Mouse (Mus musculus) hindbrain, embryonic 13.5 days (tissue): ENCODE results near the gene Stpg3. TPM values are rescaled to one million over a fixed set of nuclear protein-coding genes. Genes with fewer than 3 reads are reported as not detected.
A peak's percentile ranks its signal among the peaks of the same experiment; 100 is the strongest.

Source experiments
- ATAC-seq: fragments of 200-750 bp; cut with Nextera tagmentation; 2 replicates; pipeline ENCODE4 v1.8.0; 2017; ENCODE audit warnings: moderate TSS enrichment; ENCODE audit not compliant: low FRiP score
- H3K27ac ChIP-seq: fragments of 300-500 bp; sonication (generic); 2 replicates; pipeline ENCODE4 v1.5.1; 2015; ENCODE audit warnings: inconsistent platforms, mild to moderate bottlenecking, moderate library complexity
- H3K27me3 ChIP-seq: fragments of 300-500 bp; sonication (generic); 2 replicates; pipeline ENCODE4 v1.6.1; 2015; ENCODE audit warnings: mild to moderate bottlenecking, inconsistent platforms
- H3K36me3 ChIP-seq: fragments of 300-500 bp; sonication (generic); 2 replicates; pipeline ENCODE4 v1.6.1; 2015; ENCODE audit warnings: mild to moderate bottlenecking, inconsistent platforms
- H3K4me1 ChIP-seq: fragments of 300-500 bp; sonication (generic); replicated peaks from 2 replicates; pipeline ENCODE4 v1.6.1; 2015; ENCODE audit warnings: inconsistent platforms
- H3K4me2 ChIP-seq: fragments of 300-500 bp; sonication (generic); 2 replicates; pipeline ENCODE4 v1.6.1; 2015; ENCODE audit warnings: inconsistent platforms, mild to moderate bottlenecking, moderate library complexity
- H3K4me3 ChIP-seq: fragments of 300-500 bp; sonication (generic); 2 replicates; pipeline ENCODE4 v1.5.1; 2015; ENCODE audit warnings: mild to moderate bottlenecking, inconsistent platforms
- H3K9ac ChIP-seq: fragments of 300-500 bp; sonication (generic); 2 replicates; pipeline ENCODE4 v1.6.1; 2015; ENCODE audit warnings: mild to moderate bottlenecking, inconsistent platforms
- H3K9me3 ChIP-seq: fragments of 300-500 bp; sonication (generic); 2 replicates; pipeline ENCODE4 v1.6.1; 2016; ENCODE audit warnings: inconsistent platforms
- WGBS: fragments of 180-500 bp; shearing (Covaris S2); methylation state at CpG from one replicate; pipeline ENCODE4 v1.1.7; 2015; 5-methylcytosine and 5-hydroxymethylcytosine counted together
- polyA plus RNA-seq: library from polyadenylated mRNA; unstranded; fragments of >200 nt; fragmentation: Nextera tagmentation; extraction: Ambion mirVana; gene quantifications from 2 replicates; pipeline ENCODE4 v1.2.1, GENCODE M21; 2015

Stpg3 gene
- polyA plus RNA-seq, 1 experiment from 2014 or later = not detected

DNA sequence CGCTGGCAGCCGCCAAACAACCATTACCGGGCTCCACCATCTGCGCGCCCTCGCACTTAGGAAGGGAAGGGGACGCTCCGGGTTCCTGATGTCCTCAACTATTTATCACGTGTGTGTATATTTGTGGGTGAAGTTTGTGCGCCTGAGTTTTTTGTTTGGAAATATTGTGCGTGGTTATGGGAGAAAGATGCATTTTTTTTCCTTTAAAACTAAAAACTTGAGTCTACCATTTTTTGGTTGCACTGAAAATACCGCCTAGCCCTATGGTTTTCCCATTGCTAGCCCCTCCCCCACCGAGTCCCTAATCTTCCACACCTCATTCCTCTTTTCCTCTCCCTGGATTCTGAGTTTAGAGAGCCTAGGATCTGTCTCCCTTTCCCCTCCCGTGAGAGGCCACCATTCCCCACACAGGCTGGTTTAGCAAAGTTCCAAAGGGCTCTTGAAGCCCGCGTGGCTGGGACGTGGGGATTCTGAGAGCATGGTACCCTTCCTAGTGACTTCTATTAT, 32.5 kb downstream of the Stpg3 start:
- Histone ChIP-seq H3K27ac (peak overlapping the region; percentile 90), H3K4me1 (peaks cover 82% of the 10 kb centered on the region), H3K9me3 (no peaks in the 10 kb centered on the region), H3K36me3 (no peaks in the 10 kb centered on the region), H3K9ac (peak overlapping the region; percentile 86), H3K4me3 (peak overlapping the region; percentile 78), H3K4me2 (peak overlapping the region; percentile 78), H3K27me3 (0 out of 2 replicates have a peak, but pooled peaks cover 5% of the 10 kb centered on the region)
- ATAC-seq = no peak
- under 1% methylated on average over 17 of the region's 17 CpGs for WGBS

DNA sequence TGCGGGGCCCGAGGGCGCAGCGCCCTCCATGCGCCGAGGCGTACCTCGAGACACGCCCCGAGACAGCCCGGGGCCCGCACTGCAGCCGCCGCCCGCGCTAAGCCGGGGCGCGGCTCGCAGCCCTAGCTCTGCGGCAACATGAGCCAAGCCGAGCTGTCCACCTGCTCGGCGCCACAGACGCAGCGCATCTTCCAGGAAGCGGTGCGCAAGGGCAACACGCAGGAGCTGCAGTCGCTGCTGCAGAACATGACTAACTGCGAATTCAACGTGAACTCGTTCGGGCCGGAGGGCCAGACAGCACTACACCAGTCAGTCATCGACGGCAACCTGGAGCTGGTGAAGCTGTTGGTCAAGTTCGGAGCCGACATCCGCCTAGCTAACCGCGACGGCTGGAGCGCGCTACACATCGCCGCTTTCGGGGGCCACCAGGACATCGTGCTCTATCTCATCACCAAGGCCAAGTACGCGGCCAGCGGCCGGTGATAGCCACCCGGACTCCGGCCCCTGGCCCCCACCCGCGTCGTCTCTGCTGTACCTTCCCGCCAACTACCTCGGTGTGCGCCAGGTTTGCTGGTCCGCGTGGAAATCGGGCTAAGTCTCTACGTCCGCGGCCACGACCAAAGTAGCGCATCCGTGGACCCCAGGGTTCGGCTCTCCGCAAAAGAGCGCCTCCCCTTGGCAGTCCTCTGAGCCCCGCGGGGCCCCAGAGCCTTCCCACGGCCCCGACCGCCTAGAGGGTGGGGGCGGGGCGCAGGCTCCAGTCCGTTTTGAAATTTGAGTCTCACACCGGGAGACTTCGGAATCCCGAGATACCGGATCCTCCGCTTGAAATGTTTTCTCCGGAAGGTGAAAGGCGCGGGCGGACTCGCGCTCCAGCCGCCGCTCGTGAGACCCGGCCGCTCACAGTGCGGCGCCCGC, 33.2 kb downstream of the Stpg3 start:
- Histone ChIP-seq H3K27me3 (0 out of 2 replicates have a peak, but pooled peaks cover 5% of the 10 kb centered on the region), H3K4me3 (peak overlapping the region; percentile 78), H3K4me2 (peak overlapping the region; percentile 78), H3K36me3 (no peaks in the 10 kb centered on the region), H3K9ac (peak overlapping the region; percentile 86), H3K9me3 (no peaks in the 10 kb centered on the region), H3K27ac (peak overlapping the region; percentile 90), H3K4me1 (peaks cover 84% of the 10 kb centered on the region)
- ATAC-seq = peak; percentile 41
- WGBS = under 1% methylated on average over 100 of the region's 100 CpGs

DNA sequence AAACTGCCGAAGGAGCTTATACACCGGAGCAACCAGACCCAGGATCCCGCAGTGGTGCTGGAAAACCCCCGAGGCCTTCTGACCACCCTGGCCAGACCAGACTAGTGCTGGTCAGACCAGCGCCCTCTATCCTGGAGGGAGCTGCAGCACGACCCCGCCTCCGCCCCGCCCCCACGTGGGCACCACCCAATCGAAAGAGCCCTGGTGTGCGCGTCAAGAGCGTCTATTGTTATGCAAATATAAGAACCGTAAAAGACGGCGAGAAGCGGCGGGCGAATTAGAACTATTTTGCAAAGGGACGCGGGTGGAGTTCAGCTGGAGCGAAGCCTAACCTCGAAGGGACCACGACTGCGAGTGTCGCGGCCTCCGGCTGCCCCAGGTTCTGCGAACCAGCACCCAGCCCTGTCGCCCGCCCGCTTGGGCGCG, 33.9 kb downstream of the Stpg3 start, which contains the start of gene Nrarp:
TSS of gene Nrarp (plus strand) at position 281 of the 426 bp plus-strand sequence.
- under 1% methylated on average over 35 of the region's 35 CpGs for WGBS
- Histone ChIP-seq H3K9me3 (no peaks in the 10 kb centered on the region), H3K9ac (peak within 1 kb of the TSS; percentile 86), H3K27ac (peak within 1 kb of the TSS; percentile 90), H3K36me3 (no peaks in the 10 kb centered on the region), H3K4me2 (peak within 1 kb of the TSS; percentile 78), H3K4me1 (peaks cover 84% of the 10 kb centered on the region), H3K4me3 (peak within 1 kb of the TSS; percentile 78), H3K27me3 (0 out of 2 replicates have a peak, but pooled peaks cover 5% of the 10 kb centered on the region)
- peak; percentile 91 for ATAC-seq

DNA sequence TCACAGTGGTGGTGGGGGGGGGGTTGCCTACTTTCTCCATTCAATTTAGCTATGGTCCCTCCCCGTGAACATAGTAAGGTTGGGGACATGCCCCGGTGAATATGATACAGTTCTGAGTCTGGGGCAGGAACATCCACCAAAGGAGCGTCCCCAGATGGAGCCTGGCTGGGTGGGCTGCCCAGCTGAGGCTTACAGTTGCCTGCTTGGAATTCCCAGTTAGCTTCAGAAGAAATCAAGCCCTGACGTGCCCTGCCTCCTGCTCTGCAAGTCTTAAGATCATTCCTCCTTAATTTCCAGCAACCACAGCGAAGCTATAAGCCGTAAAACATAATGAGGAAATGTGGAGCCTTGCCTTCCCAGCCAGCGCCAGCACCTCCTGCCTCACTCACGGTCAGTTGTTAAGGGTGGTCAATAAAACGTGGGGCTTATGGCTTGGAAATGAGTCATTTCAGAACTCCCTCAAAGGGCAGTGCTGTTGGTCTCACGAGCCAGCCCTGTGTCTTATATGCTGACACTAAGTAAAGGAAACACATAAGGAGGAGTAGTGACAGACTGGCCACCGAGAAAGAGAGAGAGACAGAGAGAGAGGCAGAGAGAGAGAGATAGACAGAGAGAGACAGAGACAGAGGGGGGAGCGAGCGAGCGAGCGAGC, 34.7 kb downstream of the Stpg3 start:
- WGBS = 26% methylated on average over 15 of the region's 15 CpGs
- no peaks in the 10 kb centered on the region for H3K9me3 ChIP-seq

DNA sequence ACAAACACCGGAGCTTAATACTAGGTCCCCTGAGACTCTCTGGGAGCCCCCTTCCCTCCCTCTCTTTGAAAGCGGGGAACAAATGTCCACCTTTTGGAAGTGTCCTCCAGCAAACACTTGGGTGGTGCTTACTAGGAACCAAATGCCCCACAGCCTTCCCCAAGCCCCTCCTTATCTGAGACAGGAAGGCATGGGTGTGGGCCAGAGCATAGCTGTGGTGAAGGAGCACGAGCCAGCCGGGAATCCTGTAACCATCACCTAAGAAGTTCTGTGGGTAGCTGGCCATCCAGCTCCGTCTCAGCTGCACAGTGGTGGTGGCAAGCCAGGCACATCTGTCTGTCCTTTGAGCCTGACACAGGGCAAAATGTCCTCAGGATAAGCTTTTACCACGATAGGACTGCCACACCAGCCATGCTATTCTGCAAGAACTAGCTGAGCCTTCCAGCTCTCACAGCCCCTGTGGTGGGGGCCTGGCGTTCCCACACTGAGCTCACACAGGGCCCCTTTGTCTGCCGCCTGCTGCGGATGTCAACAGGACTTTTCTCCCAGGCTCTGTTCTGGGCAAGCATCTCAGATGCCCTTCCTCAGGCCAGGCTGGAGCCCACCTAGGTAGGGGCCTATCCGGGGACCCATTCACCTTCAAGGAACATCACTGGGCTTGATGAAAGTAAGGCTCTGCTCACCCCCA, 36.0 kb downstream of the Stpg3 start:
- WGBS = 14% methylated on average over 10 of the region's 10 CpGs

More for the DNA sequence above, 34.7 kb downstream of the Stpg3 start:
- H3K4me3 ChIP-seq = peak overlapping the region; percentile 78
- H3K27me3 ChIP-seq = 0 out of 2 replicates have a peak, but pooled peaks cover 5% of the 10 kb centered on the region
- no peaks in the 10 kb centered on the region for H3K36me3 ChIP-seq
- peak overlapping the region; percentile 78 for H3K4me2 ChIP-seq
- H3K27ac ChIP-seq = peak overlapping the region; percentile 88
- peak overlapping the region; percentile 86 for H3K9ac ChIP-seq
- H3K4me1 ChIP-seq = peaks cover 84% of the 10 kb centered on the region
- no peak for ATAC-seq

DNA sequence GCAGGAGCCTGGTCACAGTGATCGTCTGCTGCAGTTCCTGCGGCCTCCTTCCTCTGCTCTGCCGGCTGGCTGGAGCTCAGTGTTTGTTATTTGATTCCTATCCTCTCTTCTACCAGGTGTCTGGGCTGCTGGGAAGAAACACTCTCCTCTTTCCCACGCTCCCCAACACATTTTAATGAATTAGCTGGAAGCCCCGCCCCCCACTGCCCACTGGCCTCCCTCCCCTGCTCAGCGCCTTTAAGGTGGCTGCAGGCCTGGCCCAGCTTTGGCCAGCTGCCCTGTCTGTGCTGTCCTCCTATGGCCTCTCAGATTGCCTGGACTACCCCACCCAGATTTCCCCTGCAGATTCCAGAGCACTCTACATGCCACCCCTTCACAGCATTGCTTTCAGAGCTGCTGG, 36.8 kb downstream of the Stpg3 start:
- H3K9me3 ChIP-seq = no peaks in the 10 kb centered on the region
- H3K27me3 ChIP-seq = 0 out of 2 replicates have a peak, but pooled peaks cover 5% of the 10 kb centered on the region
- H3K9ac ChIP-seq = peak overlapping the region; percentile 58
- 2% methylated on average over 5 of the region's 6 CpGs for WGBS
- H3K27ac ChIP-seq = peak overlapping the region; percentile 88
- peak overlapping the region; percentile 9; the same call in 1 of the 2 replicates for H3K4me3 ChIP-seq
- peak overlapping the region; percentile 31 for H3K4me2 ChIP-seq
- H3K36me3 ChIP-seq = no peaks in the 10 kb centered on the region
- ATAC-seq = peak; percentile 34; the same call in 1 of the 2 replicates
- peaks cover 70% of the 10 kb centered on the region for H3K4me1 ChIP-seq

More for the DNA sequence above, 36.0 kb downstream of the Stpg3 start:
- H3K27ac ChIP-seq = peak overlapping the region; percentile 88
- 0 out of 2 replicates have a peak, but pooled peaks cover 5% of the 10 kb centered on the region for H3K27me3 ChIP-seq
- no peak for ATAC-seq
- no peak overlapping the region for H3K4me3 ChIP-seq
- H3K4me2 ChIP-seq = peak overlapping the region; percentile 31
- H3K9ac ChIP-seq = peak overlapping the region; percentile 58; the same call in 1 of the 2 replicates
- H3K36me3 ChIP-seq = no peaks in the 10 kb centered on the region
- no peaks in the 10 kb centered on the region for H3K9me3 ChIP-seq
- H3K4me1 ChIP-seq = peaks cover 76% of the 10 kb centered on the region

DNA sequence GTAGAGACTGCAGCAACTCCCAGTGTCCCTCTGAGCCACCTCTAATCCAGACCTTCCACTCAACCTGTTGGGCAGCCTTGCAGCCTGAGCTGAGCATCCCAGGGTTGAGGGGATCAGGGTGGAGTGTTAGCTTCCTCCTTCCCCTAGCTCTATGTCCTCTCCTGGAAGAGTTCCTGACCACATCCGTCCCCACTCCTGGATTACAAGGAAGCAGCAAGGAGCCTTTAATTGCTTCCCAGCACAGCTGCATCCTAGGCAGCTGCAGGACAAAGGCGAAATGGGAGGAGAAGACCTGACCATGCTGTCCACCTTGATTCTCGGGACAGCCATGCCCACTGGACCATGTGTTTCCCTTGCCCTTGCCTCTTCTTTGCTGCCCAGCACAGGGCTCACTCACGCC, 37.4 kb downstream of the Stpg3 start:
- 39% methylated on average over 4 of the region's 4 CpGs for WGBS
- Histone ChIP-seq H3K27ac (peak overlapping the region; percentile 88), H3K4me1 (peaks cover 70% of the 10 kb centered on the region), H3K4me2 (peak overlapping the region; percentile 31), H3K4me3 (peak overlapping the region; percentile 9; the same call in 1 of the 2 replicates), H3K9me3 (no peaks in the 10 kb centered on the region), H3K27me3 (0 out of 2 replicates have a peak, but pooled peaks cover 5% of the 10 kb centered on the region), H3K36me3 (no peaks in the 10 kb centered on the region), H3K9ac (peak overlapping the region; percentile 58)
- ATAC-seq = no peak

DNA sequence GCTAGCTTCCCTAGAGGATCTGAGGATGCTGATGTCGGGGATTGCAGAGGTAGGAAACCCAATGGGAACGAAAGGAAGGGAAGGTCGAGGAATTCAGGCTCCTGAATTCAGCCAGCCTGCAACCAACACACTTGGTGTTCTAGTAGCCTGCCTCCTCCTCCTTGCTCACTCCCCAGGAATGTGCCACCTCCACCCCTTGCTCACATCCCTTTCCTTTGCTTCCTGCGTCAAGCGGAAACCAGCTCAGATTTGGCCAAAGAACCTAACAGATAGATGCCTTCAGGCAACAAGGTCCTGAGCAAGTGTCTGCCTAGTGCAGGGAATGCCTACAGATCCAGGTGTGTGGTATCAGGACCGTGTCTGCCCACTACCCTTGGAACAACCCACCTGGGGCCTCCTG, 37.9 kb downstream of the Stpg3 start:
- 0 out of 2 replicates have a peak, but pooled peaks cover 5% of the 10 kb centered on the region for H3K27me3 ChIP-seq
- H3K36me3 ChIP-seq = no peaks in the 10 kb centered on the region
- ATAC-seq = no peak
- H3K27ac ChIP-seq = peak overlapping the region; percentile 88
- H3K4me2 ChIP-seq = peak overlapping the region; percentile 31
- no peaks in the 10 kb centered on the region for H3K9me3 ChIP-seq
- WGBS = 69% methylated on average over 6 of the region's 6 CpGs
- H3K9ac ChIP-seq = peak overlapping the region; percentile 58
- peaks cover 67% of the 10 kb centered on the region for H3K4me1 ChIP-seq
- no peak overlapping the region for H3K4me3 ChIP-seq

DNA sequence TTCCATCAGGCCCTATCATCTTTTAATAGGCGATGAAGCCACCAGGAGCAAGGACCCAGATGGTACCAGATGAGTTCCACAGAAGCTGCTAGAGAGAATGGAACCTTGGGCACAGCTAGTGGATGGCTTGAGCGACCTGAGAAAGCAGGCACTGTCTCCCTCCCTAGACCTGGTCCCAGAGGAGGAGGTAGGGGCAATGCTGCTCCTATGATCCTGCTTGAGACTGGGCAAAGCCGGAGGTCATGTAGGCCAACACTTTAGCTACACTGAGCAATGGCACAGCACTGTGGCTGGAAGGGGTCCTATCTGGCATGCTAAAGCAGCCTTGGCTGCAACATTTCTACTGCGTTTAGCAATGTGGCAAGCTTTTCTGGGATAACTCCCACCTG, 38.8 kb downstream of the Stpg3 start:
- peaks cover 67% of the 10 kb centered on the region for H3K4me1 ChIP-seq

DNA sequence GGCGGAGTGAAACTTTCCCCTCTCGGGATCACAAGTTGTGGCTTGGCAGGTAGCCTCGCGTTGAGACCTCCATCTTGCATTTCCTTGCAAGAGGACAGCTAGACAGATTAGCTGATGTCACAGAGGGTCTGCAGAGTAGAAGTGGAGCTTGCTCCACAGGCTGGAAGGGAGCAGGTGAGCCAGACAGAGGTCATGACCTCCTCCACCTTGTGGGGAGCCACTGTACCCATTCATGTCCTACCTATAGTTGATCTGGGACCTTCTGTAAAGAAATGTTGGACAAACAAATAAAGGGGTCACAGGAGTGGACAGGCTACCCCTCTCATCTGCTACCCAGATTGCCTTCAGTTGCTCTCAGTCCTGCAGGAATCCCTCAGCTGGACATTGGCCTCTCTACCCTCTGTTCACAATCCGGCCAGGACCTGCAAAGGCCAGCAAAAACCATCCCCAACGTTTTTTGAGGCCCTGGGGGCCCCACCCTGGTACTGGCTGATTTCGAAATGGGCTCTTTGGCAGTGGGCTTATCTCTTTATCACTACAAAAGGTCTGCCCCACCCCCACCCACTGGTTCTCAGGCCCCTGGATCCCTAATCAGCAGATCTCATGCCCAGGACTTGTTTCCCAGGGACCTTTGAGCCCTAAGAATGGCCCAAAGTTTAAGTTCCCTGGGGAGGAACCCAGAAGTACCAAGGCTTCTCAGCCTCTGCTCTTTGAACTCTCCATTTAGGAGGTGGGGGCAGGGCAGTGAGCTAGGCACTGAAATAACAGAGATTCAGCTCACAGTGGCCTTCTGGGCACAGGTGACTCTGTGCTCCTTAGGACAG, 39.4 kb downstream of the Stpg3 start:
- Histone ChIP-seq H3K36me3 (no peaks in the 10 kb centered on the region), H3K4me1 (peaks cover 71% of the 10 kb centered on the region), H3K4me2 (no peak overlapping the region), H3K27me3 (0 out of 2 replicates have a peak, but pooled peaks cover 5% of the 10 kb centered on the region), H3K9ac (no peak overlapping the region), H3K4me3 (no peak overlapping the region), H3K9me3 (no peaks in the 10 kb centered on the region), H3K27ac (no peak overlapping the region)
- no peak for ATAC-seq
- WGBS = 61% methylated on average over 7 of the region's 7 CpGs

More for the DNA sequence above, 38.8 kb downstream of the Stpg3 start:
- ATAC-seq = no peak
- no peak overlapping the region for H3K4me2 ChIP-seq
- no peaks in the 10 kb centered on the region for H3K9me3 ChIP-seq
- H3K9ac ChIP-seq = no peak overlapping the region
- WGBS = 85% methylated on average over 4 of the region's 4 CpGs
- H3K27ac ChIP-seq = no peak overlapping the region
- no peaks in the 10 kb centered on the region for H3K36me3 ChIP-seq
- no peak overlapping the region for H3K4me3 ChIP-seq
- 0 out of 2 replicates have a peak, but pooled peaks cover 5% of the 10 kb centered on the region for H3K27me3 ChIP-seq

DNA sequence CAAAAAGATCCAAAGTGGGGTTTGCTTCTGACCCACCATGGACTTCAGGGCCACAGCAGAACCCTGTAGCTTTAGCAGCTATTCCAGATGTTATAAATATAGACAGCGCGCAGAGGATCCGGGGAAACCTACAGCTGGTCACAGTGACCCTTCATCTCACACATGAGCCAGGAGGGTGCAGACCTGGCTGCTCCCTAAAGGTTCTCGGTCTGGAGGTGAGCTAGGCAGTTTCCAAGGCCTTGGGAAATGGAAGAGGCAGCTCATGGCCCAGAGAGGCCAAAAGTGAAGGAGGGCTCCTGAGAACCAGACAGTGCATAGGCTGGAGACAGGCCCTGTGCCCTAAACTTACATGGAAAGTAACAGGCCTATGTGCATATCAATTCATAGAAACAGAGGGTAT, 40.6 kb downstream of the Stpg3 start:
- 97% methylated on average over 4 of the region's 4 CpGs for WGBS
- H3K36me3 ChIP-seq = no peaks in the 10 kb centered on the region
- H3K4me3 ChIP-seq = no peak overlapping the region
- H3K9me3 ChIP-seq = no peaks in the 10 kb centered on the region
- no peak for ATAC-seq
- H3K4me2 ChIP-seq = no peak overlapping the region
- peaks cover 71% of the 10 kb centered on the region for H3K4me1 ChIP-seq
- no peak overlapping the region for H3K9ac ChIP-seq
- no peak overlapping the region for H3K27ac ChIP-seq
- H3K27me3 ChIP-seq = 0 out of 2 replicates have a peak, but pooled peaks cover 5% of the 10 kb centered on the region
